Mouse (Mus musculus) right cerebral cortex, postnatal 25 days (tissue): ENCODE data around the gene Sbk1.
"Not testable (repeated sequence)": the region's sequence is repeated elsewhere in the genome, so short reads cannot be mapped to it uniquely, and the experiment has no call there.

ENCODE experiments used
- DNase-seq: peaks from one replicate; pipeline ENCODE4 v3.0.0; 2022

Gene Sbk1

DNA sequence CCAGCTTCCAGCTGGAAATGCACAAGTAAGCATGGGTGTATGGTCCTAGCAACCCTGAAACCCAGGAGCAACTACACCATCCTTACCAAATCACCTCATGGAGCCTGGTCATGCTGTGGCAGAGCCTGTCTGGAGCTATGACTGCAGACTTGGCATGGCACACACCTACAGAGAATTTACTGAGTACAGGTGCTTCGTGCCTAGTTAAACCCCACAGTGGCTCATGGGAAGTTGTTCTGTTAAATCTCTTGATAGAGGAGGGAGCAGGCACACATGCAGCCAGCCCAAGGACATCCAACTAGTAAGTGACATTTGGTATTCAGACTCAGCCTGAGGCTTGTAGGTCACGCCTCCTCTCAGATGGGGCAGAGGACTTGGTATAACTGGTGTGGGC lies 15.7 kb downstream of the Sbk1 start:
- DNase-seq, result no peak

GRCm38 (mm10) chr7:126288571-126289091 lies 16.2 kb downstream of the Sbk1 start:
- DNase-seq, result no peak

GRCm38 (mm10) chr7:126289371-126289770 lies 17.0 kb downstream of the Sbk1 start:
- no peak for DNase-seq

DNA sequence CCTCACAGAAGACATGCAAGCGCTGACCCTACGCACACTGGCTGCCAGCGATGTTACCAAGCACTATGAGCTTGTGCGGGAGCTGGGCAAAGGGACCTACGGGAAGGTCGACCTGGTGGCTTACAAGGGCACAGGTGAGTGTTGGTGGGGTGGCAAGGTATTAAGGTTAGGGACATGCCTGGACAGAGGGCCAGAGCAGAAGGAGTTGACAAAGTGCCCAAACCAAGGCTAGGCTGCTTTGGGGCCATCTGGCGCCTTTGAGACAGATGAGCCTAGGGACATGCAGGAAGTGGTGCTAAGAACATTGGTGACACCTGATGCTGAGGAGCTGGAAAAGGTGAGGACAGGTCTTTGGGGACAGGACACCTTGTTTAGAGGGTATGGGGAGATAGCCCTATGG lies 17.5 kb downstream of the Sbk1 start:
- no peak for DNase-seq

GRCm38 (mm10) chr7:126291681-126292545 lies 19.5 kb downstream of the Sbk1 start:
- no peak for DNase-seq

DNA sequence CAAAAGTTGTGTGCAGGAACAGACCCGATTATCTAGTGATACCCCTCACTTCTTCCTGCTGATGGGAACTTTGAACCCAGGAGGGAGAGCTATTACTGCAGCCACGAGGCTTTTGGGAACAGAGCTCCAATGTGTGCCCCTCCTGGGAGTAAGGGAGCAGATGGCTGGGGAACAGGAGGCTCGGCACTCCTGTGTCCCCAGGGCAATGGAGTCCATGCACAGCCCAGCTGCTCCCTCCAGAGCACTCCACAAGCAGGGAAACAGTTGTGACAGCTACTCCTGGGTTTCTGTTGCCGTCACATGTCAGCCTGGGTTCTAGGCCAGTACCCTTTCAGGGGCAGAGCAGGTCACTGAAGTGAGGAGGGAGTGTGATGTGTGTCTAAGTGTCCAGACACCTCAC lies 20.7 kb downstream of the Sbk1 start:
- no peak for DNase-seq

DNA sequence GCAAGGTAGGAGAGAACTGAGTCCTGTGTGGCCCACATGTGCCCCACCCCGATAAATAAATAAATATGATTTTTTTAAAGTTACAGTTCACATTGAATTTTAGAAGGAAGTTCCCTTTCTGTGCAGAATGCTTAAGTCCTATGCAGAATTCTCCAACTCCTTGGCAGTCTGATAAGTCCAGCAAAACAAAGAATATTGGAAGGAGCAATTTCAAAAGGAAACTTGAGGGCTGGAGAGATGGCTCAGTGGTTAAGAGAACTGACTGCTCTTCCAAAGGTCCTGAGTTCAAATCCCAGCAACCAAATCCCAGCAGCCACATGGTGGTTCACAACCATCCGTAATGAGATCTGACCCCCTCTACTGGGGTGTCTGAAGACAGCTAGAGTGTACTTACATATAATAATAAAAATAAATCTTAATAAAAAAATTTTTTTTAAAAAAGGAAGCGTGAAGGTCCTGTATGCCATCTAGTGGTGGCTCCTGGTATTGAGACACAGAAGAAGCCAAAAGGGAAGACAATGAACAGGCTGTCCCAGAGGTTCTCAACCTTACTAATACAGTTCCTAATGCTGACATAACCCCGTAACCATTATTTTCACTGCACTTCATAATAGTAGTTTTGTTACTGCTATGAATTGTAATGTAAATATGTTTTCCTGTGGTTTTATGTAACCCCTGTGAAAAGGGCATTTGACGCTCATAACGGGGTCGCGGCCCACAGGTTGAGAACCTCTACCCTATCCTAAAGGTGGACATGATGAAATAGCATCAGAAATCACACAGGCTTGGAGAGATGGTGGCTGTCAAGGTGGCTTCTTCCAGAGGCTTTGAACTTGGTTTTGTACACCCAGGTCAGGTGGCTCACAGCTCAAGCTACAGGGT lies 25.4 kb downstream of the Sbk1 start:
- DNase-seq, result no peak

DNA sequence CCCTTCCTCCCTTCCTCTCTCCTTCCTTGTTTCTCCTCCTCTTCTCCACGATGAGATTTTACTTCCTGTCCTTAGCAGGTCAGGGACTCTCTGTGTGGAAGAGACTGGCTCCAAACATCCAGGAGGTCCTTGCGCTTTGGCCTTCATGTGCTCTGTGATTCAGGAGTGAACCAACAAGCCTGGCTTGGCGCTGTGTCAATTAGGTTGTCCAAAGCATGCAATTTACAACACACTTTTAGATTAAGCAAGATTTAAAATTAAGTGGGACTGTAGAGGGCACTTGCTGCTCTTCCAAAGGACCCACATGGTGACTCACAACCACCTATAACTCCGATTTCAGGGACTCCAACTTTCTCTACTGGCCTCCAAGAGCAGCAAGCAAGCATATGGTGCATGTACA lies 26.4 kb downstream of the Sbk1 start:
- no peak for DNase-seq

- DNase-seq, result not testable (repeated sequence)
These were observed 29.4 kb downstream of the Sbk1 start for GRCm38 (mm10) chr7:126301831-126302230.

DNA sequence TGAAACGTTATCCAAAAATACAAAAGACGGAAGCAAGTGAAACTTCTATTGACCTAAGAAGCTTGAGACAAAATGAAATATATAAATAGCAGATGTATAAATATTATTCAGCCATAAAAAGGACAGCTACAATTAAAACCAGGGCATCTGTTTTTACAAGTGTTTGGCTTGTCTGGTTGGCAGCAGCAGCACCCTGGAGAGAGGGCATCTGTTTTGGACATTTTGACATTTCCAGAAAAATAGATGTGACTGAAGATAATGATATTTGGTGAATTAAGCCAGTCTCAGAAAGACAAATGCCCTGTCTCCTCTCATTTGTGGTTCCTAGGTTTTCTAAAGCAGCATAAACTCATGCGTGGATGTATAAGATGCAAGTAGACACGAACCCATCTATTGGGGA lies 39.4 kb downstream of the Sbk1 start:
- DNase-seq, result no peak

DNA sequence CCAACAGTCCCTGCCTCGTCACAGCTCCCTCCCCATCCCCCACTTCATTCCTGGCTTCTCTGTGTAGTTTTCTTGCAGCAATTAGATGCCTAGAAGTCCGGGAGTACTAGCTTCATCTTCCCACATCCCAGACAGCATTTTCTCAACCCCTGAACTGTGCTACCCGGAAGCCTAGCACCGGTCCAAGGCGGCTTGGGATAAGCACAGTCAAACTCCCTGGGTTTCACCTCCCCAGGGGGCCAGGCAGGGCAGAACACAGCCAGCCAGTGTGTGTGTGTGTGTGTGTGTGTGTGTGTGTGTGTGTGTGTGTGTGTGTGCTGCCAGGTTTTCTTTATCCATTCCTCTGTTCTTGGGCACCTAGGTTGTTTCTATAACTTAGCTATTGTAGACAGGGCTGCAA lies 40.9 kb downstream of the Sbk1 start:
- no peak for DNase-seq

DNA sequence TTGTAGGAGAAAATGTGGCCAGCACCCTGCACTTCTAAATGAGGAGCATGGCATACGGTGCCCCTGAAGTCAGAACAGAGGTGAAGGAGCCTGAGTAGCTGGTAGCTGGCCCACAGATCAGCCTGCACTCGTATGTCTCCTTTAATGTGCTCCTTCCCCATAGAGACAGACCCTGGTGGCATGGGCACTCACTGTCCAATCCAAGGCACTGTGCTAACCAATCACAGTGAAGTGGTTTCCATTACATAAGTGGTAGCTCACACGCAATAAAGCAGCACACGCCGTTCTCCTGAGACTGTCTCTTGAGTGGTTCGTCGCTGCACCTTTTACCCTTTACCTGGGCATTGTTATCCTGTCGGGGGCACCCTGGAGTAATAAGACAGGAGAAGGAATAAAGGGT lies 41.9 kb downstream of the Sbk1 start:
- DNase-seq, result no peak

DNA sequence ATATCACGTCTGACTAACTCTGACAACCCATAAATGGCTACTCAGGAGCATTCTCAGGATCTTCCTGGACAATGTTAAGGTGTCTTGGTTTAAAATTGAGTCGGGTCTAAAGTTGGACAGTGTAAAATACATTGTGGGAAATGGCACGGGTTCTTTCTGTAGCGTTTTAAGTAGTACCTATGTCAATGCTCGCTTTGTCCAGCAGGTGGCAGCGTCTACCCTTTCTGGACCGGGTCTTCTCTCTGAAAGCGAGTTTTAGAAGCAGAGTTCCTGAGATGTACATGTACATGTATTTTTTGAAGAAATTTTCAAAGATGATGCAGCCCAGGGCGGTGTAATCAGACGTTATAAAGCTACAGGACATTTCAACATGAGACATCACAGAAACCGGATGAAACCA lies 51.3 kb downstream of the Sbk1 start:
- peak; percentile 62 for DNase-seq

DNA sequence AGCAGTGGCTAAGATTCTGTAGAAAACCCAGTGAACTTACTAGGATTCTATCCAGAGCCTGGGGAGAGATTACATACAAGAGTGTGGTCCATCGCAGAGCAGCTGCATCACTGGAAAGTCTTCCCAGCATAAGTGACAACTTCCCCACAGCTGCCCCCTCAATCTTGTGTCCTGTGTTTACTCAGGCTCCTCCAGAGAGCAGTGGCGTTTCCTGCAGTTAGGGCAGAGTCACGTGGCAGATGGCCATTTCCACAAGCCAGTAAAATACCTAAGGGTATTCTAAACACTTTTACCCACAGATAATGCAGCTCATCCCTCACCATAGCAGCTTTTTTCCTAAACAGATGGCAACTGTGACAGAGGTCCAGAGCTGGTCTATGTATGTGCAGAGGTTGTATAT lies 52.4 kb downstream of the Sbk1 start:
- no peak for DNase-seq

DNA sequence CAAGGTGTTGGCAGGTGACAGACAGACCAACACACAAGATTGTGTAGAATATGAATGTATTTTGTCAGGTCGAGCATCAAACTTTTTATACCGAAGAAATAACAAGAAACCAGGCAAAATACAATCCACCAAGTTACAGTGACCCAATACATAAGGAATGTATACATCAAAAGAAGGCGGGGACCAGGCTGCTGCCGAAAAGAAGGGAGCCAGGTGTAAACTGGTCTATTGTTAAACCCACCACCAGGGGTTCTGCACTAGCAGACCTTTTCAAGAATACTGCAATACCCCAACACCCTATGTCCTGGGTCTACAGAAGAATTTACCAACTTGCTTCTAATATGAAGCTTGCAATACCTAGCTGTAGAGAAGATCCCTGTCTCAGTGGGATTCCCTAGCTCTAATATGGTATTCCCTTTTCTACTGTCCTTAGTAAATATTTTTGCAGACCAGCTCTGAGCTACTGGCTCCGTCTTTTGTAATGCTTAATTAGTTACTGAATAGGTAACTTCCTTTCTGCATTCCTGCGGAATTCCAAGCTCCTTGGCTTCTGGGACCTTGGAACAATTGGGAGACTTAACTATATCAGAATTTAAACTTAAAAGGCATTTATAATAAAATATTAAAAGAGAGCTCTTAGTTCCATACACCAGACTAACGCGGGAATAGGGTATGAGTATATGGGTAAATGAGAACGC lies 53.3 kb downstream of the Sbk1 start:
- DNase-seq, result not testable (repeated sequence)

DNA sequence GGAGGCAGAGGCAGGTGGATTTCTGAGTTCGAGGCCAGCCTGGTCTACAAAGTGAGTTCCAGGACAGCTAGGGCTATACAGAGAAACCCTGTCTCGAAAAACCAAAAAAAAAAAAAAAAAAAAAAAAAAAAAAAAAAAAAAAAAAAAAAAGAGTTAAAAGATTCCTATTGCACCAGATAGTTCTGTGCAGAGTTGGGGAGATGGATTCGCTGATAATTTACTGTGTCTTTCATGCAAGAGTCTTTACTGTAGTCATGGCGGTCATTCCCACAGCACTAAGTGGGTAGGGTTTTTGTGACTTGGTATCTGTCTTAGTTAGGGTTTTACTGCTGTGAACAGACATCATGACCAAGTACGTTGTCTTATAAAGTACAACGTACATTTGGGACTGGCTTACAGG lies 56.4 kb downstream of the Sbk1 start:
- not testable (repeated sequence) for DNase-seq

DNA sequence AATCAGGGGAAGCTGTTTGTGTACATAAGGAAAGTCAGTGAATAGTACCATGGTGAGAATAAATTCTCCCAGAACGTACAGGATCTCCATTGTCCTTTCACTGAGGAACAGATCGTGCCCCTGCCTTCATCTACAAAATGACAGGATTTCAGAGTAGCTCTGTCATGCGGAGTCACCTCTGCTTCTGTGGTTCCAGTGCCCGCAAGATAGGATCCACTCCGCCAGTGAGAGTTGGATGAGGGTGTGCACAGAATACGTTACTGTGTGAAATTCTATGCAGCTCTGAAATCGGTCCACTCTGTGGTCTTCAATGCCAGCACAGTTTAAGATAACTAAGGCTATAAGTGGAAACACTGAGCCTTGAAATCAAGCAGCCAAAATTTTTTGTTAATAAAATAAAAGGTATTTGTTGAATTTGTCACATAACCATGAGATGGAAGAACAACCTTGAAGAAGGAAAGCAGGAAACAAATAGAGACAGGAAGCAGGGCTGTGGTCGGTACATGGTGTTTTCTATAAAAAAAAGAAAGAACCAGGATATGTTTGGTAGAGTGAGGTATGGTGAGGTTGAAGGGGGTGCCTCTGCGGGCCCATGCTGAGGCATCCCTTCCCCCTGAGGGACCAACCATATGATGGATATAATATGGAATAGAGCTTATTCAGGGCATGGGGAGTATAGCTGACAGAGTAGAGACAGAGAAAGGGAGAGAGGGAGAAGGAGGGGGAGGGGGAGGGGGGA lies 57.7 kb downstream of the Sbk1 start:
- no peak for DNase-seq

- DNase-seq, result no peak
These were observed 58.3 kb downstream of the Sbk1 start for GRCm38 (mm10) chr7:126330693-126331092.

DNA sequence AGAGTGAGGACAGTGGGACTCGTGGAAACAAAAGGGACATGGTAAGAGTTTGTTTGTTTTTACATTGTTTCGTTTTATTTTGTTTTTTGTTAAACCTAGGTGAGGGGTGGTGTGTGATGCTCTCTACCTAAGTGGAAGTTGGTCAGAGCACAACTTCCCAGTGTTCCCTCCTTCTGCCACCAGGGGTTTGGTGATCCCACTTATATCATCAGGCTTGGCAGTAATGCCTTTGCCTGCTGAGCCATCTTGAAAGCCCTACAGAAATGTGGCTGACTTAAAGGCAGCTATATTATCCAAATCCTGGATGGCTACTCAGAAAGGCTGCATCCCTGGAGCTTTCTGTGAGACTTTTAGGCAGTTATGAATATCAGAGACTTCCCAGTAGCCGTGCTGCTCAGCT lies 60.3 kb downstream of the Sbk1 start:
- no peak for DNase-seq

GRCm38 (mm10) chr7:126335556-126335955 lies 63.1 kb downstream of the Sbk1 start:
- DNase-seq, result no peak

DNA sequence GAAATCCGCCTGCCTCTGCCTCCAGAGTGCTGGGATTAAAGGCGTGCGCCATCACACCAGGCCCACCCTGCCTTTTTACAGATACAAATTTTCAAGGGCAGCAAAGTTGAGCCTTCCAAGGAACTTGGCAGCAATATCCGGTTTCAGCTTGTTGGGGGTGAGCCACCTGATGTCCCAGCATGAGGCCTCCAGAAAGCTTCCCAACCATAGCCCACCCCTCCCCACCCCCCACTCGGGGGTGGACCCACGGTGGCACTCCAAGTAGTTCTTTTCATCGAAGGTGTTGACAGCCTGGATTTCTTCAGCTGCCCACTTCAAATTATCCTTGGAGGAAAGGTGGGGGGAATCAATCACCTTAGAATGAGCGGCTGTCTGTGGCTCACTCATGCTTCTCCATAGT lies 66.5 kb downstream of the Sbk1 start:
- DNase-seq, result no peak

GRCm38 (mm10) chr7:126339521-126339971 lies 67.1 kb downstream of the Sbk1 start:
- no peak for DNase-seq
